Mouse (Mus musculus): ENCODE measurements around the gene Ms4a10.

Gene Ms4a10

GRCm38 (mm10) chr19:10974238-10974865 is at the start of gene Ms4a10:
Gene Ms4a10, minus strand, starts transcription at chr19:10974670.
- in situ Hi-C loops (cut with MboI, MseI): no loop called here

DNA sequence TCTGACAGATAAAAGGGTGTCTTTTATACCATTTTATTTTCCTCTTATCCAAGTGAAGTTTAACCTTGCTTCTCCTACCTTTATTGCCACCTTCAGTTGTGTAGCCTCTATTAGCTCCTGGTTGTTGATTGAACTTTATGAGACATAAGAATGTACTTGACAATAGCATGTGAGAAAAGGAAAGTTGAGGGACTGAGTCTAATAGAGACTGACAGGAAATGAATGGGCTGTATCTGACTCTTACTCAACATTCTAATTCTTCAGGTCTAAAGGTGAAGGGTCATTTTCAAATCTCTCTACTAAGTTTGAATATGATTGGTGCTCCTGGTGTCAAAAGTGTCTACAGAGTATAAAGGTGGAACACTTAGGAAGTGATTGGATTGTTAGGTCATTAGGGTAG is 47.9 kb upstream of the Ms4a10 start:
- in situ Hi-C loops (cut with MboI, MseI): no loop called here

GRCm38 (mm10) chr19:11017891-11018290 is 43.4 kb upstream of the Ms4a10 start, which contains the start of gene Ms4a18:
Gene Ms4a18, minus strand, starts transcription at chr19:11018031.
- in situ Hi-C loops (cut with MboI, MseI): no loop called here

GRCm38 (mm10) chr19:11017251-11017650 is 42.8 kb upstream of the Ms4a10 start:
- in situ Hi-C loops (cut with MboI, MseI): no loop called here

- in situ Hi-C loops (cut with MboI, MseI): no loop called here
These were observed 41.5 kb upstream of the Ms4a10 start for GRCm38 (mm10) chr19:11015998-11016397.

GRCm38 (mm10) chr19:11015468-11015867 is 41.0 kb upstream of the Ms4a10 start:
- in situ Hi-C loops (cut with MboI, MseI): no loop called here

- in situ Hi-C loops (cut with MboI, MseI): no loop called here
These were observed 18.7 kb upstream of the Ms4a10 start, which contains the start of gene Ms4a15 for GRCm38 (mm10) chr19:10993150-10993549. Gene Ms4a15, minus strand, starts transcription at chr19:10993250.

DNA sequence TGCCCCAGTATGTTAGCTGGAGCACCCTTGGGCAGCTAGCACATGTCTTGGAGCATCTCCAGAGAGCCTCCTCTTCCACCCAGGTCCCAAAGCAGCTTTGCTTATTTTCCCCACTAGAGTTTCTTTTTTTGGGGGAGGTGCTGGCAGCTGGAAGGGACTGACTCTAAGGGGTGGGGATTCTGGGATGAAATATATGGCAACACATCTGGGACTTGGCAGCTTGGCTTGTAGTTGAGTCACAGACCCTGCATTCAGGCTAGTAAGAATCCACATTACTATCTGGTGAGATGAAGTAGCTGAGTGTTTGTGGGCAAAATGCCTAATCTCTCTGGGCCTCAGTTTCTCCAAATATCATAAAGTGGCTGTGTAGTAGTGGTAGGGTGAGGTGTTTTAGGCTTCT is 17.4 kb upstream of the Ms4a10 start:
- in situ Hi-C loops (cut with MboI, MseI): no loop called here

DNA sequence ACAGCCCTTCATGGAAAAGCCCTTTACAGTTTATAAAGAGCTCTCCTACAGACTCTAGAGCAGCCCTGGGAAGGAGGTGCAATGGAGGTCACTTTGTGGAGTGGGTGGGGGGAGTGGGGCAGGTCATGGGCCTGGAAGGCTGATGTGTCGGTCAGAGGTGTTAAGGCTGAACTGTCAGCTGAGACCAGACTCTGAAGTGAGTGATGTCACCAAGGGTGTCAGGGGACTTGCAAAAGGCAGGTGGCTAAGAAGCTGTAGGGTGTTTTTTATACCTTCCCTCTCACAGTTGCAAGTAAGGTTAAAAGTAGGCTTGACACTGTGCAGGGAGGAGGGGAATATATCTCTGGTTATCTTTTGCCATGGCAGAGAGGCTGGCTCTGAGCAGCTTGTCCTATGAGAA is 16.3 kb upstream of the Ms4a10 start:
- in situ Hi-C loops (cut with MboI, MseI): no loop called here

GRCm38 (mm10) chr19:10988563-10988962 is 14.1 kb upstream of the Ms4a10 start:
- in situ Hi-C loops (cut with MboI, MseI): no loop called here

- in situ Hi-C loops (cut with MboI, MseI): no loop called here
These were observed 11.4 kb upstream of the Ms4a10 start for GRCm38 (mm10) chr19:10985889-10986288.

- in situ Hi-C loops (cut with MboI, MseI): no loop called here
These were observed 10.1 kb upstream of the Ms4a10 start for GRCm38 (mm10) chr19:10984551-10984950.

GRCm38 (mm10) chr19:10983146-10983545 is 8.7 kb upstream of the Ms4a10 start:
- in situ Hi-C loops (cut with MboI, MseI): no loop called here

- in situ Hi-C loops (cut with MboI, MseI): no loop called here
These were observed 5.7 kb upstream of the Ms4a10 start for GRCm38 (mm10) chr19:10980210-10980609.

- in situ Hi-C loops (cut with MboI, MseI): no loop called here
These were observed 5.0 kb upstream of the Ms4a10 start for GRCm38 (mm10) chr19:10979184-10980168.

DNA sequence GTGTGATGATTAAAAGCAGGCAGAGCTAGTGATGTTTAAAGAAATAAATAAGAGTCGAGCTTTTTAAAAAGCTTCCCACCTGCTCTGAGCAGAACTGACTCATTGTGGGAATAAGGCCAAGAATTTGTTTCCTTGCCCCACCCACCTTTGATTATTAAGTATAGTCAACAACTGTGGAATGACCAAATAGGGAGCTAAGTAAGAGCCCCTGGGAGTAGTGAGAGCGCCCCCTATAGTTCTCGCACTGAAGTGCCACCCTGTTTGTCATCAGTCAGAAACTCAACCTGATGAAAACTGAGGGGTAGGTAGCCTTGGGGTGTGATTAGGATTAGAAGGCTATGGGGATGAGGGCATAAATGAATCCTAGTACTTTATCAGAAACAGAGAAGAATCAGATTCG is 1.8 kb upstream of the Ms4a10 start:
- in situ Hi-C loops (cut with MboI, MseI): no loop called here

DNA sequence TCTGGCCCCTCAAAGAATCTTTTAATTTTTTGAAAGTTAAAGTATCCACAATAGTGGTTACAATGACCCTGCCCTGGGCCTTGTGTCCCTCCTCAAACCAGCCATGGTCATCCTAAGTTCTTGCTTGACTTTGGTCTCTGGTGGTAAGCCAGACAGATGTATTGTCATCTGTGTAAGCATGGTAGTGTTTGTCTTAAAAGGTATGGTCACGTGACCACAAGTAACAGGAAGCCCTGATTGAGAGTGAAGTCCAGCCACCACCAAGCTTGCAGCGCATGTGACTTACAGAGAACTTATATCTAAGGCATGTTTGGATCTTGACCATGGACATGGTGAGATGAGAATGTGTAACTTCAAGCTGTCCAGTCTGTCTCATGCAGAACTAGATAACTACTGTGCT is 717 bp upstream of the Ms4a10 start:
- in situ Hi-C loops (cut with MboI, MseI): no loop called here

DNA sequence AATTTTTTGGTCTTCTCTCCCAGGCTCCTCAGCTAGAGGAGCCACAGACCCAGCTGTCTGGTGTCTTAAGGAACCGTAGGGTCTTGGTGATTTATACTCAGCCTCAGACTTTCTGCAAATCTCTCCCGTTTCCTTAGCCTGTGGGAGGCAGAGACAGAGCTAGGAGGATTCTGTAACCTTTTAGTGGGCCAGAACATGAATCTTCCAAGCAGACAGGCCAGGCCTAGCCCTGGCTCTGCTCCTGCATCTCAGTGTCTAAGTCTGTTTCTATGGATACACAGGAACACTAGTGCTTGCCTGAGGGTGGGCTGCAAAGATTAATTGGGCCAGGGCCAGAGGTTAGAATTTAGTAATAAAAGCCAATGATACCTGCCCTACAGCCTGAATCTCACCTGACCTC is 1.3 kb downstream of the Ms4a10 start:
- in situ Hi-C loops (cut with MboI, MseI): no loop called here

DNA sequence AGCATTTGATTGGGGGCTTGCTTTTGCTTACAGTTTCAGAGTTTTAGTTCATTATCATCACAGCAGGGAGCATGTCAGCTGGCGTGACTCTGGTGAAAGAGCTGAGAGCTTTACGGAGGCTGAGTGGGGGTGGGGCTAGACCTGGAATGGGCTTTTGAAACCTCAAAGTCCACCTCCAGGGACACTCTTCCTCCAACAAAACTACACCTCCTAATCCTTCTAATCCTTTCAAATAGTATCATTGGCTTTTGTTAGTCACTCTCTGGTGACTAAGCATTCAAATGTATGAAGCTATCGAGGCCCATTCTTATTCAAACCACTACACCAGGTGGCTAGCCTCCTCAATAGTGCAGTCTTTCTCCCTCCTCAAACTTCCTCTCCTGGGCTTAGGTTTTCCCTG is 1.8 kb downstream of the Ms4a10 start:
- in situ Hi-C loops (cut with MboI, MseI): no loop called here

- in situ Hi-C loops (cut with MboI, MseI): no loop called here
These were observed 4.0 kb downstream of the Ms4a10 start for GRCm38 (mm10) chr19:10970457-10970856.

DNA sequence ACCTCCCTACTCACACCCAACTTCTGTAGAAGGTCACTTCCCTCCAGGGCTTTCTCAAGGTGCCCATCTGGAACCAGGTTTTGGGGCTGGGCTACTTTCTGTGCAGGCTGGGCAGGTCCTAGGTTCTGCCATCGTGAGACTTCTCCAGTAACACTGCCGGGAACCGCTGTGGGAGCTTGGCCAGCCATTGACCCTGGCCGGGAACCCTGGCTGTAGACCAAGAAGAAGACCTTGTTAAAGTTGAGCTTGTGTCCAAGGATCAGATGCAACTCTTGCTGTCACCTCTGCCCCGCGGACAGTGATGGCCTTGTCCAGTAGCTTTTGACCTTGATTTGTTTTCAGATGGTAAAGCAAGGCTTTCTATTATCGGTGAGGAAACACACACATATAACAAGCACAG is 5.9 kb downstream of the Ms4a10 start:
- in situ Hi-C loops (cut with MboI, MseI): no loop called here

DNA sequence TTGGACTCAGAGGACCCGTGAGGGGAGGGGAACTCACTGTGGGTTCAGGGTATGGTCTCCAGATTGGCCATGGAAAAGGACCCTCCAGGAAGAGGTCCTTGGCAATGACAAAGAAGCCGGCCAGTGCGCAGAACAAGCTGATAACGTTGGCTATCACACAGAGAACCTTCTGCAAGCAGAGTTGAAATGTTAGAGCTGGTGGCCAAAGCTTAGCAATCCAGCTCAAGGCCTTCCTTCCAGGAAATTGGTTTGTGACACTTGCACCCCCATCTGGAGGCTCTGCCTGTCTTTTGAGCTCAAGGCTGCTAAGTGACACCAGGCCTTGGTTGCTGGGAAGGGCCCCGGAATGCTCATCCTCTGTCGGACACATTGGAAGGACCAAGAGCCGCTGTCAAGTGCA is 8.7 kb downstream of the Ms4a10 start:
- in situ Hi-C loops (cut with MboI, MseI): no loop called here

DNA sequence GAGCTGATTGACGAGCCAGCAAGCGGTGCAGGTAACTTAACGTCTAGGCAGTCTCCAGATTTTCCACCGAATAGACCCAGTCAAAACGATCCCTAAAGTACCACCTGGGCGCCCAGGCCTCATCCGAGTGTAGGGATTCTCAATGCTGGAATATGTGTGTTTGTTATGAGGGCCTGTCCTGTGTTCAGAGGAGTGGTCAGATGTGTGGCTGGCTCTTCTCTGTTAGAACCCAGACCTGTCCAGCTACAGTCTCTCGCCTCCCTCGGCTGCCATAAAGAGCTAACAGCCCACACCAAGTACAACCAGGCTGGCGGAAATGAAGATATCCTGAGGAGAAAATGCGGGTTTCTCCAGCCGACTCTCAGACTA is 14.5 kb downstream of the Ms4a10 start:
- in situ Hi-C loops (cut with MboI, MseI): loop anchor here (5.0 kb wide), 1 partner anchor 293 kb away; no protein-coding TSS in a partner anchor

All from regulatory T cell (primary cell).